Mouse (Mus musculus) heart, postnatal 4 days (tissue): ENCODE results near the gene Efs. TPM values are rescaled to one million over a fixed set of nuclear protein-coding genes. Genes with fewer than 3 reads are reported as not detected.
A peak's percentile ranks its signal among the peaks of the same experiment; 100 is the strongest.

Source experiments
- DNase-seq: peaks from one replicate; pipeline ENCODE4 v3.0.0; 2021
- total RNA-seq, 2 experiments: library from RNA; stranded (reverse); gene quantifications; 2 replicates each; pipeline ENCODE4 v1.2.3; 2021

Efs gene
- total RNA-seq, 2 experiments from 2014 or later = 10.5 to 10.9 TPM

DNA sequence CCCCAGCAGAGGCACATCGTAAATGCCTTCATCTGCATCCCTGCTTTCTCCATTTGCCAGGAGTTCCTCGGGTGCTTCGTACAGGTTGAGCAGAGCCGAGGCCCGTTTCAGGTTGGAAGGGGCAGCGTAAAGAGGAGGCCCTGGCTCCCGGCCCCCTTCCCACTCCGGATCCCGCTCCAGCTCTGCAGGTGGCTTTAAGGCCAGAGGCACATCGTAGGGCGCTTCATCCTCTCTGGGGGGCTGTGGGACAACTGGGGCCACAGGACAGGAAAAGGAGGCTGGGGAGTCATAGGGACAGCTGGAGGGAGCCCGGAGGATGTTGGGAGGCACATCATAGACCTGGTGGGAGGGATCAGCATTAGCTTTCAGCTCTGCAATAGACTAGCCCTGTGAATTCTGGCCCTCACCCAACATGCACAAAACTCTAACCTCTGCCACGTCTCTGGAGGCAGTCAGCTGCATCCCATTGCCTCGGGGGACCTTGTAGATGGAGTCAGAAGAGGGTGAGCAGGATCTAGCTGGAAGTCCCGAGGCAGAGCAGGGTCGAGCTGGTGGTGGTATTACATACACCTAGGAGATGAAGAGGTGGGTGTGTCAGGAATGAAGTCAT is 5.7 kb downstream of the Efs start:
- no peak for DNase-seq

DNA sequence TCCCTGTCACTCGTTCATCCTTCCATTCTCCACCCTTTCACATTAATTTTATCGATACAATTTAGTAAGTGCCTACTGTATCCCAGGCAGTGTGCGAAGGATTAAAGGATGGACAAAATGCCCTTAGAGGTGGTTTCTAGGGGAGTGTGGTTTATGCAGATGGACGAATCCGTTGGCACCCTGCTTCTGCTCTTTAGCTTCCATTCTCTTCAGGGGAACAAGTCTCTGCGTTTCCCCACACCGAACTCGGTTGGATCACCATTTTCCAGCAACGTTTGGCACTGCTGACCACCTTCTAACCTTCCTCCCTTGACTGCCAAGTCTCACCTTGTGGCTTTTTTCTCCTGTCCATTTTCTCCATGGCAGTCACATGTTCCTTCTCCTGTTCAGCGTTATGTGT is 12.6 kb downstream of the Efs start:
- DNase-seq = no peak

DNA sequence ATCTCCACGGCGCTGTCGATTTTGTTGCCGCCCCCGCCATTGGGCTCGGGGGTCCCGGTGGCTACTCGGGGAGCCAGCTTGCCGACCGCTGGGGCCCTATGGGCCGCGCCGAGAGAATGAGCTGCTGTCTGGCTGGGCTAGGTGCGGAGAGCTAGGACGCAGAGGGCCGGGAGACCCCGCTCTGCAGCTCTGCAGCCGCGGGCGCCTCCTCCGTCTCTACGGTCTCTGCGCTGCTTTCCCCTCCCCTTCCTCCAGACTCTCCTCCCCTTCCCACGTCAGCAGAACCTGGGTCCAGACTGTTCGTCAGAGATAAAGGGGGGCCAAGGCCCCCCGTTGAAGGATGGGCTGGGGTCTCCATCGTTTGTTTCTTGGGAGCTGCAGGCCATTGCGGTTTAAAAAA is 13.0 kb downstream of the Efs start, which contains the start of gene Slc22a17:
Gene Slc22a17 (minus strand): TSS at position 247 of the 400 bp plus-strand sequence.
- peak; percentile 68 for DNase-seq

DNA sequence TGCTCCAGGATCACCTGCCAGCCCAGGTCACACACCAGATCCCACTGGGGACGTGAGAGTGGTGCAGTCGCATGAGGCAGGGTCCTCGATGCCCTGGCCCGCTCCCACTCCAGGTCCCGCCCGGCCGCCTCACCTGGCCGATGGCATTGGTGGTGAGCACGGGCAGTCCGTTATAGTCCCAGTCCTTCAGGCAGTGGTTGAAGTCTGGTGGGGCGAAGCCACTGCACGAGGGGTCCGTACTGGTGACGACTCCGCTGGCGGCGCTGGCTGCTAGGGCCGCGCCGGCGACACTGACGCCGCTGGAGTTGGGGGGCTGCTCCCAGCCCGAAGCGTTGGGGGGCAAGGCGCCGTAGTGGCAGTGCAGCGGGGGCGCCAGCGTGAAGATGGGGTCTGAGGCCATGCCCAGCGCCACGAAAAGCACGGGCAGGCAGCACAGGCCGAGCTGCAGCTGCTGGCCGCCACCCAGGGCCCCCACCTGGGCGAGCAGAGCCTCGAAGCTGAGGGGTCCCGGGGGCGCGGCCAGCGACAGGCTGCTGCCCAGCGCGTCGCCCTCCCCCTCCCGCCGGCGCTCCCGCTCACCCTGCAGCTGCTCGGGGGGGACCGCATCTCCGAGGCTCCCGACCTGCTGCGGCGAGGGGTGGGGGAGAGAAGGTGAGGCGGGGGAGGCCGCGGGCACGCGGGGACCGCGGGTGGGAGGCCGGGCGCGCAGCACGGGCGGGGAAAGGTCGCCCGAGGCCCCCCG is 13.6 kb downstream of the Efs start:
- no peak for DNase-seq

DNA sequence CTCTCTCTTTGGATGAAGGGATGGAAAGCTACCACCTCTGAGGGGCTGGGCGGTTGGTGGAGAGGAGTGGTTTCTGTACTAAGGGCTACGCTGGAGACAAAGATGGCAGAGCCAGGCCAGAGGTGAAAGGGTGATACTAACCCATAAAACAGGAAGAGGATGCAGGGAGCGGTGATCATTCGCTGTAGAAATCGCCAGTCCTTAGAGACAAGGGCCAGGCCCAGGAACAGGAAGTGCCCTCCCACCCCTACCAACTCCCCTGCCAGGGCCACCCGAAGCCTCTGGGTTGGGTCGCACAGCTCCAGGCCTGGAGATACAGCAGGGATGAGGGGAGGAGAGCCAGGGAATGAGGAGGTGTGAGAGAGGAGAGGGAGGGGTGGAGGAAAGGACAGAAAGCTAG is 17.2 kb downstream of the Efs start:
- no peak for DNase-seq

DNA sequence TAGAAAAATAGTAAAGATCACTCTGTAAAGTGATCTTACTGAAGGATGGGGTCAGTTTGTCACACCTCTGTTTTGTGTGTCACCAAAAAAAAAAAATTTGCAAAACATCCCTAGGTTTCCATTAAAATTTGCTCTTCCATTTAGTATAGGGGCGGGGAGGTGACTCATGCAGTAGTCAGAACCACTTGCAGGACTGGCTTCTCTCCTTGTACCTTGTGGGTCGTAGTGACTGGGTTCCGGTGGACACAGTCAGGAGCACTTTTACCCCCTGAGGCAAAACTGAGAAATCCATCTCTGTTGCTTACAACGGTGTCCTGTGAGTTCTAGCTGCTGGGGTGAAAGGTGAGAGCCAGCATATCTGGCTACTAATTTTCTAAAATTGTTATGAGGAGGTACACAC is 22.3 kb downstream of the Efs start:
- DNase-seq = no peak

DNA sequence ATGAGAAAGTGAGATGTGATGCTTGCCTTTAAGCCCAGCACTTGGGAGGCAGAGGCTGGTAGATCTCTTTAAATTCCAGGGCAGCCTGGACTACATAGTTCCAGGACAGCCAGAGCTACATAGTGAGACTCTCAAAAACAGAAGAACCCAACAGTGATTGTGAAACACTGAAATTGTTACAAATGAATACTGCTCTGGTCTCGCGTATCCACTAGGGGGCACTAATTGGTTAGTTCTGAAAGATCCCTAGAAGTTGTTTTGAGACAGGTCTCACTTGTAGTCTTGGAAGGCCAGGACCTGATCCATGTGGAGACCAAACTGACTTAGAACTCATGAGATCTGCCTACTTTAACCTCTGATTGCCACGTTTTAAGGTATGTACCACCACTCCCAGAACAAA is 25.5 kb downstream of the Efs start:
- DNase-seq = peak; percentile 78

DNA sequence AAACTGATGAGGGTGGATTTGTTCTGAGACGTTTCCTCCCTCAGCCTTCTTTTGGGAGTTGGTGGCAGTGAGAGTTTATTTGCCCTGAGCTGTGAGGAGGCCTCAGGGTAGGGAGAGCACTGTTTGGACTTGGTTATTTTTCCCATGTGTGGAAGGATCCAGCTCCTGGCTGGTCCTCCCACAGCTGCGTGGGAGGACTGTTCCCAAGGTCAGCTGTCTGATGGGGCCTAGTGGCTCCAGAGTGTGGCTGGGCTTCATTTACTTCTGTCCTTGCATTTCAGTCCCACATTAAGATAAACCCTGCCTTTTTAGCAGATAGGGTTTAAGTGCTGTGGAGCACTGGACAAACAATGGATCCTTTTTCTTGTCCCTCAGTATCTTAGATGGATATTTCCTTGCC is 28.5 kb downstream of the Efs start:
- DNase-seq = no peak

DNA sequence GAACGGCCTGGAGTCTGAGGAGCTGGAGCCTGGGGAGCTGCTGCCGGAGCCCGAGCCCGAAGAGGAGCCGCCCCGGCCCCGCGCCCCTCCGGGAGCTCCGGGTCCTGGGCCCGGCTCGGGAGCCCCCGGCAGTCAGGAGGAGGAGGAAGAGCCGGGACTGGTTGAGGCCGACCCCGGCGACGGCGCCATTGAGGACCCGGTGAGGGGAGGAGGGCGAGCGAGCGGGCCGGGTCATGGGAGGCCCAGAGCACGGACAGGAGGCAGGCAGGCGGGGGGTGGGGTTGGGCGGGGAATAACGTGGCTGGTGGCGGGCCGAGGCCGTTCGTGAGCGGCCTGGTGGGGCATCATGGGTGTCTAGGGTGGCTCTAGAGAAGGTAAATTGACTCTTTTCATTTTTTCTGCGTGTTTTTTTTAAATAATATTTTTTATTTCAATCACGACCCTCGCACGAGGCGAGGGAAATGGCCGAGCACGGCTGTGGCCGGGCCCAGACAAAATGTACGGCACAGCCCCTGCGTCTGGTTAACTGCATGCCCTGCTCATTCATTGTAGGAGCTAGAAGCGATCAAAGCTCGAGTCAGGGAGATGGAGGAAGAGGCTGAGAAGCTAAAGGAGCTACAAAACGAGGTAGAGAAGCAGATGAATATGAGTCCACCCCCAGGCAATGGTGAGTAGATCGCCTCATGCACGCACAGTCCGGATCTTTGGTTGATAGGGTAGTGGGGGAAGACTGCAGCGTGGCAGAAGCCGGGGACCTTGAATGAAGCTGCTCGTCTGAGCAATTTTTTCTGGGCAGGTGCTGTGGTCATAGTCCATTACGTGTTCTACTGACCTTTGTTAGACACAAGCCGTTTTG is 31.4 kb downstream of the Efs start:
- DNase-seq = peak; percentile 73

DNA sequence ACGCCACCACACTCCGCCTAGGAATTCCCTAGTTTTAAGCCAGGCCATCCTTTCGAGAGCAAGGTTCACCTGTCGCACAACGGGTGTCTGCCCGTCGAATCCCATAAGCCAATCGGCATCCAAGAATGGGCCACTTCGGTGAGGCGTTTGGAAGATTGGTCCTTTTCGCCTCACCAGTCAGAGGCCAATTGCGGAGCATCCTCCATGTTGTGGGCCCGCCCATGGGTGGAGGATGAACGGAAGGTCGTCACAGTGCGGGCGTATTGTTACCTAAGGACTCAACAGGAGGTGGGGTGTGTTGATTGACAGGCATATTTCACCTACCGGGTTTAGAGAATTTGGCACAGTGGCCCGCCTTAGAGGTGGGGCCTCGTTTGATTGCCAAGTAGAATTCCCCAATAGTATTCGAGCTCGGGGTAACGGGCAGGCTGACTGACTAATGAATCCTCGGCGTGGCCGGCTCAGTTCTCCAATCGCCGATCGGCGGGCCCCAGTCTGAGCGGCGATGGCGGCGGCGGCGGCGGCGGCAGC is 32.2 kb downstream of the Efs start:
- DNase-seq = peak; percentile 98

DNA sequence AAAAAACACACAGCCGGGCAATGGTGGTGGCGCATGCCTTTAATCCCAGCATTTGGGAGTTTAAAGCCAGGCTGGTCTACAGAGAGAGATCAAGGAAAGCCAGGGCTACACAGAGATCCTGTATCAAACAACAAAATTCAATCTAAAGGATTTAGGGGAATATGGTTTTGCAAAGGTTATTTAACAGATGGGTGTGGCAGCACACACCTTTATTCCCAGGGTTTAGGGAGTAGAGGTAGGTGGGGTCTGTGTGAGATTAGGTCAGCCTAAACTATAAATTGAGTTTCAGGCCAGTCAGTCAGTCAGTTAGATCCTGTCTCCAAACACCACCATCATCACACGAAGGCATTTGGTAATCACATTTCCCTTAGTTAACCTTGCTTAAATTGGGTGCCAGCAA is 33.7 kb downstream of the Efs start, which contains the start of gene Pabpn1:
Gene Pabpn1 (plus strand): TSS at position 301 of the 400 bp plus-strand sequence.
- DNase-seq = no peak

DNA sequence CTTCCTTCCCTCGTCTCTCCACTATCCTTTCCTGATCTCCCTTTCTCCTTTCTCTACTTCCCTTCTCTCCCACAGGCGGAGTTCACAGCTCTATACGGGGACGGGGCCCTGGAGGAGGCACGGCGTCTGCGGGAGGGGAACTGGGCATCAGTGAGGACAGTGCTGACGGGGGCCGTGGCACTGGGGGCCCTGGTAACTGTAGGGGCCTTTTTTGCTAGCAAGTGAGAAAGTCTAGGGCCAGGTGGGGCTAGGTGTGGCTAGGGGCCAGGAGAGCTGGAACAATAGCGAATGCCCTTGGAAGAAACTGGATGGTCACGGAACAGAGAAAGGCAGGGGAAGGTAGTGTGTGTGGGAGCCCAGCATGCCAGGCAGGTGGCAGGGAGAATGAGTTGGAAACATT is 40.6 kb downstream of the Efs start:
- no peak for DNase-seq

DNA sequence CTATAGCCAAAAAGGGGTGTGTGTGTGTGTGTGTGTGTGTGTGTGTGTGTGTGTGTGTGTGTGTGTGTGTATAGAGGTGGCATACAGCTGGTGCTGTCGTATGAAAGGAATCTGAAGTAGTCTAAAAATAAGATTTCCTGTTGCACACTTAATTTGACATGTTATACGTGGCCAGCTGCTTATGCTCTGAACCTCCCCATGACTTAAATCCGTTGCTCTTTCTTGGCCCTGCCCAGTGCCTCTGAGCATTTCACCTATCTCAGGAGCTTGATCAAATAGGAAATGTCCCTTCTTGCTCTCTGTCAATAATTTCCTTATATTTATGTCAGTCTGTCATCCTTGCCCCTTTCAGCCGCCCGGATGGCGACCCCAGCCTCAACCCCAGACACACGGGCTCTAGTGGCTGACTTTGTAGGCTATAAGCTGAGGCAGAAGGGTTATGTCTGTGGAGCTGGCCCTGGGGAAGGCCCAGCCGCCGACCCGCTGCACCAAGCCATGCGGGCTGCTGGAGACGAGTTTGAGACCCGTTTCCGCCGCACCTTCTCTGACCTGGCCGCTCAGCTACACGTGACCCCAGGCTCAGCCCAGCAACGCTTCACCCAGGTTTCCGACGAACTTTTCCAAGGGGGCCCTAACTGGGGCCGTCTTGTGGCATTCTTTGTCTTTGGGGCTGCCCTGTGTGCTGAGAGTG is 41.8 kb downstream of the Efs start:
- DNase-seq = no peak

DNA sequence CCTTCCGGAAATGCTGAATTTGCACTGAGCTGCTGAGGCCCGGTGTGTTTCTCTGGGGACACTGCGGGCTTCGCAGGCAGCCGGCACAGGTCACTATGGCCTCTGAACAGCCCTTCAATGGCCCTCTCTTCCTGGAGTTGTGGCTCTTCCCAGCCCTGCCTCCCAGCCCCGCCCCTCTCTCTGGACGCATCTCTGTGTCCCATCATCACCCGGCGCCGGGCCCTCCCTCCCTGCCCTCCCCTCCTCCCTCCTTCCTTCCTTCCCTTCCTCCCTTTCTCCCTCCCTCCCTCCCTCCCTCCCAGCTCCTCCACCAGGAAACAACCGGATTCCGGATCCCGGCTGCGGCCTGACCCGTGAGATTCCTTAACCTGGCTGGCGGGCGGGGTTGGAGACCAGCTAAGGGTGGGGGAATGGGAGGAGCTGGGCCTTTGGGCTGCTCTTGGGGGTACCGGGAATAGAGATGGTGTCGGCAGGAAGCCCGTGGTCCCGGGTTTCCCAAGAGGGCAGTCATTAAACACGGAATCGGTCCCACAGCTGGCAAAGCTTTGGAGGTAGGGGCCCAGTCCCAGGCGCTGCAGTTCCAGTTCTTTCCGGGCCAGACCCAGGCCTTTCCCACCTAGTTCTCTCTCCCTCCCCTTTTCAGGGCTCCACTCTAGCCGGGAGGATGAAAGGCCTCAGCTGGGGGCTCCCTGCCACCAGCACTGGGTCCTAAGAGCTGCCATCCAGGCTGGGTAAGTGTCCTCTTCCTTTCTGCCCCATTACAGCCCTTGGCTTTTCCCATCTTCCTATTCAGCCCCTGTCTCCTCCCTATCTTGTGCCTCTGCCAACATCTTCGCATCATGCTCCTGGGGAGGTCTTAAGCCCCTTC is 42.5 kb downstream of the Efs start, which contains the start of the genes Bcl2l2 and Gm20521:
Gene Bcl2l2 (plus strand): TSS at position 224 of the 868 bp plus-strand sequence.
Gene Gm20521 (plus strand): TSS at position 288 of the 868 bp plus-strand sequence.
- DNase-seq = peak; percentile 88

DNA sequence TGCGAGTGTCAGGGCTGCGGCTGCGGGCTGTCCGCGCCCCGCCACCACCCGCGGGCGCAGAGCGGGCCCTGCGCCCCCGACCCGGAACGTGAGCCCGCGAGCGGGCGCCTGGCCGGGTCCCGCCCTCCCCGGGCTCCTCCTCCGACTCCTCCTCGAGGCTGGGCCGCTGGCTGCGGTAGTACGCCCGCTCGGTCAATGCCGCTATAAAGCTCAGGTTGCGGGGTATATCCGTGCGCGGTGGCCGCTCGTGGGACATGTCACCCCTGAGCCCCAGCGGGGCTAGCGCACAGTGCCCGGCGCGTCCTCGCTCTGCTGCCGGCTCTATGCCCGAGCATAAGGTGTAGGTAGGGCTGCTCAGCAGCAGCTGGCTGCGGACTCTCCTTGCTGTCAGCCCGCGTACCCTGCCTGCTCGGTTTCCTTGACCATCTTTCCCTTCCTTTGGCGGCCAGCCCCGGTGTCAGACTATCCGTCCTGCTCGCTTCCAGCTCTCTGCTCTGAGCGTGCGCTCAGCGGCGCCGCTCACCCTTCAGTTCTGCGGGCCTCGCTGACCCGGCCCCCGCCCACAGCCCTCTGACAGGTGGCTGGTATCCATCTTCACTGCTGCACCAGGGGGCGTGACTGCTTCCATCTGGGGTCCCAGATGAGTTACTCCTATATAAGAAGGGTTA is 48.7 kb downstream of the Efs start, which contains the start of gene Ppp1r3e:
Gene Ppp1r3e (minus strand): TSS at position 503 of the 668 bp plus-strand sequence.
- peak; percentile 66 for DNase-seq

DNA sequence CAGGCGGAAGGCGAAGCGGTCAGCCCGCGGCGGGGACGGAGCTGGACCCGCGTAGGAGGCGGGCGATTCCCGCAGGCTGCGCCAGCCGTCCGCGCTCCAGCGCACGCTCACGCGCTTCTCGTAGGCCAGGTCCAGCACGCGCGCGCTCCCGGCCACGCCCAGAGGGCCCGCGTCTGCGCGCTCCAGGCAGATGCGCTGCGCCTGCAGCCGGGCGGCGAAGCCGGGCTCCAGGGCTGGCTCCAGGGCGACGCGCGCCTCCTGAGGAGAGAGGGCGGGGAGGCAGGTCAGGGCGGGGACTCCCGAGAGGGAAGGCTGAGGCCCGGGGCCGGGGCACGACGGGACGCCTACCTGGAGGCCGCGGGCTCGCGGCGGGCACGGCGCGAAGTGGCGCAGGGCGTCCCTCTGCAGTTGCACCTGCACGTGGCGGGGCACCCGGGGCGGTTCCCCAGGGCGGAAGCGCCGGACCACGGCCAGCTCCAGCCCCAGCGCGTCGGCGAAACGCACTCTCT is 49.3 kb downstream of the Efs start:
- DNase-seq = peak; percentile 88

DNA sequence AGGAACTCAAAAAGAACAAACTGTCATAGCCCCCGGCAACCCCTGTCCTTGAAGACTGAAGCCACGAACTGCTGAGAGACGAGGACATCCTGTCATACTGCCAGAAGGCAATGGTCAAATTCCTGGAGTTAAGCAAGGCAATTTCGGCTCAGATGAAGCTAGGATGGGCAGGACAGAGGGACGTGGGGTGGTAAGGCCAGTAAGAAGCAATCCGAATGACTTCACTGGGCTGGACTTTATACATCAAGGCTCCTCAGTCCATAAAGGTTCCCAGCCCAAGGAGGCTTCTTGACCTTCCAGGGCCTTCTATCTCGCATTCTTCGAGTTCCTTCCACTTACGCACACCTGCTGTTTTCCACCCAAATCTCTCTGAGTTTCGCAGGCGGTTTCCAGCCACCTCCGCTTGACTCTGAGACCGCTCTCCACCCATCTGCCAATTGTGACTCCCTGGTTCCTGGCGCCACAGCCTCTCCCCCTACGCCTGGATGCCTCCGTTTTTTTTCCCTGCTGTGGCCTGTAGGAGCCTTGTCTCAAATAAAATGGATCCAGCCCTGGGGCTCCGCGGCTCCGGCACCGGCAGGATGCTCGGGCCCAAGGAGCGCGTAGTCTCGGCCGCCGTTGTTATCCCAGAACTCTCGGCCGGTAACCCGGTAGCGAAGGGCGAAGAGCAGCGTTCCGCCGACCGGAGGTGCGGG is 49.9 kb downstream of the Efs start:
- no peak for DNase-seq

DNA sequence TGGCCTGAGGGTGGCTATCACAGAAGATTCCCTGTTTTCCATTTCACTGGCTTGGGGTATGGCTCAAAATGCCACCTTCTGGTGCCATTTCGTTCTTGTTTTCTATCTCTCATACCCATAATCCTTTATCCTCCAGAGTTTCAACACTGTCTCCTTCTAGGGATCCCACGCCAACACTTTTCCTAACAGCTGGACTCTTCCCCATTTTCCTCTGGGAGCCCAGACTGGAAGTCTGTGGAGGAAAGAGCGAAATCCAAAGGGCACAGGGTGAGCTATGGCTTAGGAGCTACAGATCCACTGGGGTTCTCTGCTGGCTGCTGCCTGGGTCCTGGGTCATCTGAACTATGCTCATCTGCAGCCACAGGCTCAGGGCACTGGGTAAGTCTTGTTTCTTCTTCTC is 51.8 kb downstream of the Efs start:
- no peak for DNase-seq

DNA sequence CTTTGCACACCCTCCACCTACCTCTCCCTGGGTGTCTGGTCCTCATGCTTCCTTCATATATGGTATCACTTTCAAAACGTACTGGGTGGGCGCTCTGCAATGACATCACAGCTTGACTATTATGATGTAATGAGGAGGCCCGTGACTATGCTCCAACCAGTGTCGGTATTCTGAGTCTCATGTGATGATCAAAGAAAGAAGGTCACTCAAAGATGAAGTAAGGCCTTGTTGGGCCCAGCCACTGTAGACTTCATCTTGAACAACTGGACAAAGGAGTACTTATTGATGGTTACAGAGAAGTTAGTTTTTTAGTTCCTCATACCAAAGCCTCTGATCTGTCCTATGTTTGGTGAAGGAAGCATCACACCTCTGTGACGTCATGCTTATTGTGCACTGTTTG is 55.1 kb downstream of the Efs start, which contains the start of gene Homez:
Gene Homez (minus strand): TSS at position 101 of the 400 bp plus-strand sequence.
- DNase-seq = no peak
